Mouse (Mus musculus) layer of hippocampus, adult 11-12 months (tissue): Measurements from ENCODE around the gene Foxd3.
"Not testable (repeated sequence)": the region's sequence is repeated elsewhere in the genome, so short reads cannot be mapped to it uniquely, and the experiment has no call there.

Experiments used
- DNase-seq: peaks from one replicate; pipeline ENCODE4 v3.0.0; 2022; ENCODE audit warnings: low spot score

The Foxd3 gene

GRCm38 (mm10) chr4:99655937-99656604 is at the start of gene Foxd3:
TSS of gene Foxd3 (plus strand) at chr4:99656299.
- no peak for DNase-seq

GRCm38 (mm10) chr4:99612156-99612555 is 43.9 kb upstream of the Foxd3 start:
- no peak for DNase-seq

- no peak for DNase-seq
Observed at GRCm38 (mm10) chr4:99612609-99613350, 43.3 kb upstream of the Foxd3 start.

GRCm38 (mm10) chr4:99626047-99626844 is 29.9 kb upstream of the Foxd3 start:
- DNase-seq: no peak

GRCm38 (mm10) chr4:99627057-99627456 is 29.0 kb upstream of the Foxd3 start:
- DNase-seq: no peak

- DNase-seq: no peak
Observed at GRCm38 (mm10) chr4:99636038-99636437, 20.1 kb upstream of the Foxd3 start.

GRCm38 (mm10) chr4:99636711-99637110 is 19.4 kb upstream of the Foxd3 start:
- no peak for DNase-seq

- not testable (repeated sequence) for DNase-seq
Observed at GRCm38 (mm10) chr4:99640619-99641018, 15.5 kb upstream of the Foxd3 start.

GRCm38 (mm10) chr4:99641920-99642319 is 14.2 kb upstream of the Foxd3 start:
- no peak for DNase-seq

GRCm38 (mm10) chr4:99645560-99645959 is 10.5 kb upstream of the Foxd3 start:
- no peak for DNase-seq

GRCm38 (mm10) chr4:99650088-99650944 is 5.8 kb upstream of the Foxd3 start:
- no peak for DNase-seq

- no peak for DNase-seq
Observed at GRCm38 (mm10) chr4:99650945-99651690, 5.0 kb upstream of the Foxd3 start.

- DNase-seq: no peak
Observed at GRCm38 (mm10) chr4:99651823-99652450, 4.2 kb upstream of the Foxd3 start.

- no peak for DNase-seq
Observed at GRCm38 (mm10) chr4:99652576-99653210, 3.4 kb upstream of the Foxd3 start.

GRCm38 (mm10) chr4:99653216-99653607 is 2.9 kb upstream of the Foxd3 start:
- DNase-seq: no peak

- no peak for DNase-seq
Observed at GRCm38 (mm10) chr4:99653608-99654221, 2.4 kb upstream of the Foxd3 start.

- no peak for DNase-seq
Observed at GRCm38 (mm10) chr4:99654621-99655296, 1.3 kb upstream of the Foxd3 start.

GRCm38 (mm10) chr4:99656605-99657429 is 718 bp downstream of the Foxd3 start:
- no peak for DNase-seq
